Mouse (Mus musculus): ENCODE measurements around the gene Pdlim5.
"Not testable (repeated sequence)": the region's sequence is repeated elsewhere in the genome, so short reads cannot be mapped to it uniquely, and the experiment has no call there.

The Pdlim5 gene

GRCm38 (mm10) chr3:142395520-142396193 is at the start of gene Pdlim5:
Gene Pdlim5 (minus strand): TSS chr3:142395696.
- peak; percentile 97 for DNase-seq (ENCODE audit: low spot score)

- no peak for DNase-seq (ENCODE audit: low spot score)
These were observed 48.2 kb upstream of the Pdlim5 start for GRCm38 (mm10) chr3:142443710-142444043.

- DNase-seq (ENCODE audit: low spot score) = peak; percentile 68
These were observed 47.7 kb upstream of the Pdlim5 start for GRCm38 (mm10) chr3:142443006-142443709.

GRCm38 (mm10) chr3:142442161-142442560 is 46.7 kb upstream of the Pdlim5 start:
- no peak for DNase-seq (ENCODE audit: low spot score)

- no peak for DNase-seq (ENCODE audit: low spot score)
These were observed 45.6 kb upstream of the Pdlim5 start for GRCm38 (mm10) chr3:142441142-142441541.

GRCm38 (mm10) chr3:142440191-142440590 is 44.7 kb upstream of the Pdlim5 start:
- DNase-seq (ENCODE audit: low spot score) = no peak

GRCm38 (mm10) chr3:142439591-142440093 is 44.1 kb upstream of the Pdlim5 start:
- peak; percentile 10 for DNase-seq (ENCODE audit: low spot score)

GRCm38 (mm10) chr3:142438630-142439029 is 43.1 kb upstream of the Pdlim5 start:
- not testable (repeated sequence) for DNase-seq (ENCODE audit: low spot score)

GRCm38 (mm10) chr3:142436824-142437223 is 41.3 kb upstream of the Pdlim5 start:
- no peak for DNase-seq (ENCODE audit: low spot score)

GRCm38 (mm10) chr3:142436212-142436611 is 40.7 kb upstream of the Pdlim5 start:
- DNase-seq (ENCODE audit: low spot score) = no peak

GRCm38 (mm10) chr3:142434786-142435168 is 39.3 kb upstream of the Pdlim5 start:
- DNase-seq (ENCODE audit: low spot score) = no peak

- no peak for DNase-seq (ENCODE audit: low spot score)
These were observed 38.8 kb upstream of the Pdlim5 start for GRCm38 (mm10) chr3:142434127-142434785.

- no peak for DNase-seq (ENCODE audit: low spot score)
These were observed 36.0 kb upstream of the Pdlim5 start for GRCm38 (mm10) chr3:142431481-142431880.

- DNase-seq (ENCODE audit: low spot score) = no peak
These were observed 34.6 kb upstream of the Pdlim5 start for GRCm38 (mm10) chr3:142430048-142430447.

GRCm38 (mm10) chr3:142426806-142427205 is 31.3 kb upstream of the Pdlim5 start:
- DNase-seq (ENCODE audit: low spot score) = no peak

GRCm38 (mm10) chr3:142424134-142424533 is 28.6 kb upstream of the Pdlim5 start:
- DNase-seq (ENCODE audit: low spot score) = no peak

GRCm38 (mm10) chr3:142423501-142423917 is 28.0 kb upstream of the Pdlim5 start:
- DNase-seq (ENCODE audit: low spot score) = no peak

GRCm38 (mm10) chr3:142422229-142422628 is 26.7 kb upstream of the Pdlim5 start:
- no peak for DNase-seq (ENCODE audit: low spot score)

GRCm38 (mm10) chr3:142421470-142421869 is 26.0 kb upstream of the Pdlim5 start:
- no peak for DNase-seq (ENCODE audit: low spot score)

GRCm38 (mm10) chr3:142417996-142418395 is 22.5 kb upstream of the Pdlim5 start:
- DNase-seq (ENCODE audit: low spot score) = no peak

GRCm38 (mm10) chr3:142413345-142413885 is 17.9 kb upstream of the Pdlim5 start:
- no peak for DNase-seq (ENCODE audit: low spot score)

- no peak for DNase-seq (ENCODE audit: low spot score)
These were observed 15.4 kb upstream of the Pdlim5 start for GRCm38 (mm10) chr3:142410930-142411329.

Data from ovary, postnatal 36 days (tissue).